Mouse (Mus musculus): ENCODE data around the gene Slc30a9. TPM values are rescaled to one million over a fixed set of nuclear protein-coding genes. Genes with fewer than 3 reads are reported as not detected.

Gene Slc30a9
- polyA plus RNA-seq, 1 experiment from 2014 or later = 88.4 TPM

- ATAC-seq (ENCODE audit: insufficient number of reproducible peaks, insufficient read depth, low FRiP score, low TSS enrichment, low read depth) = no peak
- Histone ChIP-seq H3K4me3 (no peak overlapping the region), H3K4me2 (no peak overlapping the region), H3K4me1 (peaks cover 22% of the 10 kb centered on the region), H3K27ac (no peak overlapping the region), H3K27me3 (no peaks in the 10 kb centered on the region), H3K9me3 (no peaks in the 10 kb centered on the region), H3K9ac (no peak overlapping the region), H3K36me3 (no peaks in the 10 kb centered on the region)
- WGBS = 79% methylated on average over 28 of the region's 28 CpGs
Measured at GRCm38 (mm10) chr5:67399876-67400607, 93.3 kb downstream of the Slc30a9 start.

- H3K27me3 ChIP-seq = no peaks in the 10 kb centered on the region
- 75% methylated on average over 12 of the region's 12 CpGs for whole genome bisulfite sequencing
- H3K27ac ChIP-seq = no peak overlapping the region
- H3K4me2 ChIP-seq = no peak overlapping the region
- H3K9ac ChIP-seq = no peak overlapping the region
- H3K9me3 ChIP-seq = no peaks in the 10 kb centered on the region
- ATAC-seq (ENCODE audit: insufficient number of reproducible peaks, insufficient read depth, low FRiP score, low TSS enrichment, low read depth) = no peak
- H3K4me1 ChIP-seq = peaks cover 22% of the 10 kb centered on the region
- H3K36me3 ChIP-seq = no peaks in the 10 kb centered on the region
- no peak overlapping the region for H3K4me3 ChIP-seq
Measured at GRCm38 (mm10) chr5:67400608-67401480, 94.1 kb downstream of the Slc30a9 start.

DNA sequence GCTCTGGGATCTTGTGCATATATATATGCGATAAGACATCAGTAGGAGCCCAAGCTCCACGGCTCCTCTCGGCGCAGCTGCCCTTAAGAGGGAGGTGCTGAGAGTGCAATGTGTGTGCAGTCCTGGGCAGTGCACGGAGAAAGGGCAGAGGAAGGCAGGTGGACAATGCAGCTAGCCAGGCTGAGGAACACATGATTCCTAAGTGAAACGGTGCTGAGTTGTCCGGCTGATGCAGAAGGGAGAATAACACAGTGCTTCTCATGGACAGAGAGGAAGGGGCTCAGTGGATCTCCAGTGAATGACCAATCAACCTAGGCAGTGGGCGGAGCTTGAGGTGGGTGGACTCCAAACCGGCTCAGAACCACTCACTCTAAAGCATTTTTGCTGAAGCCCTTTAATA is 94.9 kb downstream of the Slc30a9 start:
- no peak overlapping the region for H3K27ac ChIP-seq
- WGBS = 74% methylated on average over 9 of the region's 9 CpGs
- no peaks in the 10 kb centered on the region for H3K27me3 ChIP-seq
- no peak overlapping the region for H3K4me2 ChIP-seq
- no peak for ATAC-seq (ENCODE audit: insufficient number of reproducible peaks, insufficient read depth, low FRiP score, low TSS enrichment, low read depth)
- no peaks in the 10 kb centered on the region for H3K36me3 ChIP-seq
- H3K4me1 ChIP-seq = peaks cover 22% of the 10 kb centered on the region
- H3K9ac ChIP-seq = no peak overlapping the region
- no peak overlapping the region for H3K4me3 ChIP-seq
- H3K9me3 ChIP-seq = no peaks in the 10 kb centered on the region

DNA sequence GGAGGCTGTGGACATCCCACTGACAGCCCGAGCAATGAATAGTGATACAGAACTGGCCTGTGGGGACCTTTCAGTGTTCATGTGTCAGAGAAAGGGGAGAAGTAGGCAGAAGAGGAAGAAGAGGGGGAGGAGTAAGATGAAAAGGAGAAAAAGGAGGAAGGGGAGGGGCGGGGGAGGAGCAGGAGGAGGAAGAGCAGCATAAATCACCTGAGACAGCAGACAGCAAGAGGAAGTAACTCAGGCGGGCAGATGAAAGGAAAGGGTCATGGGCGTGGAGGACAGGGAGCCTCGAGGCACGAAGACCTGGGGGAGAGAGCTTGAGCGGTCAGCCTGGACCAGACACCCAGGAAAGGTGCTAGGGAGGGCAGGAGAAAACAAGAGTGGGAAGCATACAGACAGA is 97.6 kb downstream of the Slc30a9 start:
- Histone ChIP-seq H3K4me3 (no peak overlapping the region), H3K9ac (no peak overlapping the region), H3K4me2 (no peak overlapping the region), H3K27ac (no peak overlapping the region), H3K27me3 (no peaks in the 10 kb centered on the region), H3K4me1 (peaks cover 9% of the 10 kb centered on the region; the same call in 1 of the 2 replicates), H3K36me3 (no peaks in the 10 kb centered on the region), H3K9me3 (no peaks in the 10 kb centered on the region)
- 74% methylated on average over 7 of the region's 7 CpGs for WGBS
- no peak for ATAC-seq (ENCODE audit: insufficient number of reproducible peaks, insufficient read depth, low FRiP score, low TSS enrichment, low read depth)

DNA sequence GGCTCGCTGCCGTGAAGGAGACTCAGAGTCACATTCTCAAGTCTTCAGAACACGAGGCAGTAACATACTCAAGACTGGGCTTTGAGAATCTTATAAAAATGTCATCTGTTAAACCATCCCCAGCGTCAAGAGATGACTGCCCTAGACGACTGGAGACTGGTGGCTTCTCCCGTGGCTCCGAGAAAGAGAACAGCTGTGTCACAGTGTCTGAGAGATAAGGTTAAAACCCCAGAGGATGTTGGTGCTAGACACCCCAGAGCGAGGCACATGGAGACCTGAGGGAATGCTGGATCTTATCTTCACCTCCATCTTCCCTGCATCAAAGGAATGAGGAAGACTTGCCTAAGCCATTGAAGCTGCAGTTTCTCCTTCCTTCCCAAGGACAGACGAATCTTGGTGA is 98.2 kb downstream of the Slc30a9 start:
- 0 out of 2 replicates have a peak, but pooled peaks cover 3% of the 10 kb centered on the region for H3K4me1 ChIP-seq
- no peak overlapping the region for H3K4me3 ChIP-seq
- ATAC-seq (ENCODE audit: insufficient number of reproducible peaks, insufficient read depth, low FRiP score, low TSS enrichment, low read depth) = no peak
- WGBS = 83% methylated on average over 9 of the region's 9 CpGs
- no peaks in the 10 kb centered on the region for H3K36me3 ChIP-seq
- no peaks in the 10 kb centered on the region for H3K9me3 ChIP-seq
- no peak overlapping the region for H3K4me2 ChIP-seq
- no peaks in the 10 kb centered on the region for H3K27me3 ChIP-seq
- no peak overlapping the region for H3K9ac ChIP-seq
- H3K27ac ChIP-seq = no peak overlapping the region

Other genes starting within 250 kb of the Slc30a9 start
- gene Phox2b, start 207.7 kb upstream of the Slc30a9 start, polyA plus RNA-seq (2015; fragmentation: Nextera tagmentation; extraction: Ambion mirVana) = 0.35 and 0.44 TPM in 2 replicates
- gene Tmem33, start 46.4 kb upstream of the Slc30a9 start, polyA plus RNA-seq (2015; fragmentation: Nextera tagmentation; extraction: Ambion mirVana) = 73.4 and 75.9 TPM in 2 replicates
- gene Bend4, start 121.4 kb downstream of the Slc30a9 start, polyA plus RNA-seq (2015; fragmentation: Nextera tagmentation; extraction: Ambion mirVana) = 3.0 and 3.3 TPM in 2 replicates